Mouse (Mus musculus): ENCODE results near the gene Sept6.
A peak's percentile ranks its signal among the peaks of the same experiment; 100 is the strongest.

Gene Sept6

DNA sequence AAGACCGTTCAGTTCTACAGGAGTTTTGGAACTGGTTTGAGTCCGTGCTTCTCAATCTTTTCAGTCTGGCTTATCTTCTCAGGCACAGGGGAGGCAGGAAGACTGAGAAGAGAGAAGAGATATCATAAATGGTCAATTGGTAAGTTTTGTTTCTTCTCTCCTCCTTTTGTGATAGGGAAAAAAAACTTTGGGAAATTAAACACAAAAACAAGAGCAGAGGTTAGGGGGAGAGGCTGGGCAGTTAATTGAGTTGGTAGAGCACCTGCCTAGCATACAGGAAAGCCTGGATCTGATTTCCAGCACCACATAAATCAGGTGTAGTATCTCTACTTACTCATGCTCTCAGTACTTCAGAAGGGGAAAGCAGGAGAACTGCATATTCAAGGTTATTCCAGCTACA lies at the start of gene Sept6:
Gene Sept6, minus strand, starts transcription at position 101 of the 400 bp plus-strand sequence.
- DNase-seq (ENCODE audit: low read depth, low spot score), result no peak

DNA sequence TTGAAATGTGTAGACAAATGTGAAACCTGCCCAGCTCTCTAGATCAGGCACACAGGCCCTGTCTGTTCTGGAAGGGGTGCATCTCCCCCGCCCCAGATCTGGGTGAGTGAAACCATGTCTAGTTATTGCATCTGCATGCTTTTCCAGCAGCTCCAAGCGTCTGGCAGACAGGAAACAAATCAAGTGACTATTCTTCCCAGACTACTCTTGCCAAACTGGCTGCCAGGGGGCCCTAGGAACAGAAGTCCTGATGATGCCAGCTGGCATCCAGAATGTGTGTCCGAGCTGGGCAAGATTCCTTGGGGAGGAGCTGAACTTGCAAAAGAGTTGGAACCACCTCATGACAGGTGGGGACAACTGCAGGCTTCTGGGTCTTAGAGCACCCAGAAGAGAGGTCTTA lies 36.8 kb upstream of the Sept6 start:
- no peak for DNase-seq (ENCODE audit: low read depth, low spot score)

DNA sequence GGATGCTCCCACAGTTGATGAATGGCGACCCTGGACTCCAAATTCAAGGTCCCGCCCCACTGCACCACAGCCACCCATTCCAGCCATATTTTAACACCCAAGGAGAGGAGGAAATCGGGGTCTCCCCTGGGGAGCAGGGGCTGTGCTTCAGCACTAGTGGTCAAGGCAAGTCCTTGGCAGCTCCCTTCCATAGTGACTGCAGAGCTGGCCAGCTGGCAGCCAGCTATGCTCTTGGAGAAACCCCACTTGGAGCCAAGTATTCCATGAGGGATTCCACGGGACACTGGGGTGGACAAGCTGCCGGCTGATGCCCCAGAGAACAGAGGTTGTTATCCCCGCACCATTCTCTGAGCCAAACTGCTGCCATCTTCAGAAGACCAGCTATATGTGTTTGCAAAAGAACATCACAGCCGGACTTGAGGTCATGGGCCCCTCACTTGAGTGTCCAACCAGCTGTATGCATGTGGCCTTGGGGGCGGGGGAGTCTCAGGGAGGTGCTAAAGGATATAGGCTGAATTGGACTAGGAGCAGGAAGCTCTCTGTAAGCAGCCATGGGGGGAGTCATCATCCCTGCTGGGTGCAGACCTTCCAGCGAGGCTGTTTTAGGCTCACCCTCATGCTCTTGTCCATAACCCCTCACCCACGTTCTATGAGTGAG lies 32.2 kb upstream of the Sept6 start:
- no peak for DNase-seq (ENCODE audit: low read depth, low spot score)

DNA sequence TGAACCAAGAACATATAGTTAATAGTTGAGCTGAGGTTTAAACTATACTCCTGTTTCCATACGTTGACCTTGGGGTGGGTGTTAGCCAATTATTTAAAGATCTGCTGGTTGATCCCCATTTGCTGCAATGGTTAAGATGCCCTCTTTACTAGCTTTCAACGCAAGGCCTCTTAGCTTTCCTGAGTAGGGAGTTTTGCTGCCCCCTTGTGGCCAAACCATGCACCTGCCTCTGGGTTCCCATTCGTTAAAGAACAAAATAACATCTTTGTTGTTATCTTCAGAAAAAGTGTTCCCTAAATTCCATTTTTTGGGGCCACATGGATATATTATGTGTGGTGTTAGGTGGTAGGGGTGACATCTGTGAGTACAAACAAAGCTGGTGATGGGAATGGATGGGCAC lies 31.1 kb upstream of the Sept6 start:
- DNase-seq (ENCODE audit: low read depth, low spot score), result no peak

DNA sequence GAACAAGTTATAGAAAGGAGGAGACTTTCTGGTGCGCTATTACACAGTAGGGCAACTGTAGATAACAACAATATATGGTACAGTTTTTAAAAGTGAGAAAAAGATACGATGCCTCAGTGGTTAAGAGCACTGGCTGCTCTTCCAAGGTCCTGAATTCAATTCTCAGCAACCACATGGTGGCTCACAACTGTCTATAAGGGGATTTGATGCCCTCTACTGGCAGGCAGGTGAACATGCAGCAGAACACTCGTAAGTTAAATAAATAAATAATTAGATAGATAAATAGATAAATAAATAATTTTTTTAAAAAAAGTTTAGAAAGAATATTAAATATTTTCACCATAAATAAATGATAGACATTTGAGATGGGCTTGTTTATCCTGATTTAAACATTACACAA lies 27.5 kb upstream of the Sept6 start:
- DNase-seq (ENCODE audit: low read depth, low spot score), result no peak

DNA sequence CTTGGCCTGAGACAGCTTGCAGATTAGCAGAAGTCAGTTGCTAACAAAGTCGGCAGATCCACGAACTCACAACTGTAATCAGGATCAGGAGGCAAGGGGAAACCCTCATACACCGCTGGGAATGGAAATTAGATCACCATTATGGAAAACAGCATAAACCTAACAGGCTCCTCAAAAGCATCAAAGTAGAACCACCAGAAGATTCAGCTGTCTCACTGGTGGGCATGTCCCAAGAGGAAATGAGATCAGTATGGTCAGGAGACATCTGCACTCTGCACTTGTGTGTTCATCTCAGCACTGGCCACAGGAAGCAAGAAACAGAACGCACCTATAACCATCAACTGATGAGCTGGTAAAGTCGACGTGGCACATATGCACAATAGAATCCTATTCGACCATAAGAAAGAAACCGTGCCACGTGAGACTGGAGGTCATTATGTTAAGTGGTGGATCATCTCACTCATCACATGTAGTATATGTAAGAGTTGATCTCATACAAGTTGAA lies 26.6 kb upstream of the Sept6 start:
- DNase-seq (ENCODE audit: low read depth, low spot score), result no peak

DNA sequence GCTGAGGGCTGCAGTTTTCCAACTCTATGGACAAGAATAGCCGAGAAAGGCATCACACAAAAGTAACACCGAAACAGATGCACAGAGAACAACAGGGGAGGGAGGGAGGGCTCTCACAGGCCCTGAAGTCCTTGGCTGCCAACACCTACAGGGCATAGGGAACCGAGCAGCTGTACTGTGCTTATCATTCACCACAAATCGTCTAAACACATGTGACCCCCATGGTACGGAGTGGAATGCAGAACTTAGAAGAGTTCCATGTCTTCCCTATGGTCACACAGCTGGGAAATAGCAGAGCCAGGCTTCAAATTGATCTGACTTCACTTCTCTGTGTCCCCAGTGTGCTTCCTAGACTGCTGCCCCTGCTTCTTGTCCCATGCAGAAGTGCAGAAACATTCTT lies 22.3 kb upstream of the Sept6 start:
- DNase-seq (ENCODE audit: low read depth, low spot score), result no peak

DNA sequence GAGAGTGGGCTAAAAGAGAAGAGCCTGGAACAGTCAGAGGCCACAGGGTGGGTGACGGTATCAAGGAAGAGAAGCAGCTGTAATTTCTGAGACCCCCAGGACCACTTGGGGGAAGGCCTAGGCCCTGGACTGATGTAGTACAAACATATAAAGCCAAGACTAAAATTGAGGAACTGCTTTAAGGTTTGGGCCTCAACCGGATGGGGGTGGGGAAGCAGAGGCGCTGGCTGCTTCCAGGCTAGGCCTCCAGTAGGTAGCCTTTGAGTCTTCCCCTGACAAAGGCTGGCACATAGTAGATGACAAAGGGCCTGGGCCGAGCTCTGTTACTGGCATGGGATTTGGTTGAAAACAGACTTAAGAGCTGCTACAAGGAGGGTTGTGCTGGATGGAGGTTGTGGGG lies 555 bp downstream of the Sept6 start:
- no peak for DNase-seq (ENCODE audit: low read depth, low spot score)

DNA sequence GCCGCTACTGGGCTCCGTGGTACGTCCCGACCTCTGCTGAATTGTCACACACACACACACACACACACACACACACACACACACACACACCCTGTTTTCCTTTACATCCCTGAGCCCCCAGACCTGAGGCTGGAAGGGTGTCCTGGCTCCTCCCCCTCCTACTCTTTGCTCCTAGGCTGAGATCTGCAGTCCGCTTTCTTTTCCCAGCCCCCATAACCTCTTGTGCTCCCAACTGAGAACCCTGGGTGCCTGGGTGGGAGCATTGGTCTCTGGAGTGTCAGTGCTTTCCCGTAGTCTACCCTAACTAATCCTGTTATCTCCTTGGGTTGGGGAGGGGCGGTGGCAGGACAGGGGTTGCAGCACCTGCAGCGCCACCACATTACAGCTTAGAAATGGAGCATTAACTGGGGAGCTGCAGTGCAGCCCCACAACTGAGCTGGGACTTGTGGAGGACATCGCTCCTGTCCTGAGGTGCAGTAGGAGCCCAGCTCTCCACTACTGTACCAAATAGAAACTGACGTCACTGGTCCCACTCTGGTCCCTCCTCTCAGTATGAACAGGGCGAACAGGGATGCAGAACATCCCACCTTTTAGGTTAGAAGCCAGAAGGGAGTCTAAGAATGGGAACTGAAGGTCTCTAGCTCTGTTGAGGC lies 1.7 kb downstream of the Sept6 start:
- DNase-seq (ENCODE audit: low read depth, low spot score), result no peak

DNA sequence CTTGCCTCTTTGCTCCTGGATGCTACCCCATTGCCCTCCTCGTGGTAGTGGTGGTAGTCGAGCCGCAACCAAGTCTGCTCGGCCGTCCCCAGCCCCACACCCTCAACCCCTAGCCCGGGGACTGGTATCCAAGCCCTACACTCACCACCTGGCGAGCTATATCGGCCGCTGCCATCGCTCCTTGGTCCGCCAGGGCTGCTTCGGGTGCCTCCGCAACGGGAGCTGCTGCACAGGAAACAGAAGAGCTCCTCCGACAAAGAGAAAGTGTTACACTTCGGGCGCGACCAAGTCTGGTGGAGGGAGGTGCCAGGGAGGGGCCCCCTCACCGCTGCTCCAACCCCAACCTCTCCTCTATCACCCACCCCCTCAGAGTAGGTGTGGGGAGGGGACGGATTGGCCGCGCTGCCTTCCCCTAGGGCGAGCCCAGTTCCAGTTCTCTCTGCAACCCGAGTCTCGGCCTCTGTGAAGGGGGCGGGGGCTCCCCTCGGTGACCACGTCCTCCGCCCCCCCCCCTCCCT lies 2.3 kb downstream of the Sept6 start:
- no peak for DNase-seq (ENCODE audit: low read depth, low spot score)

DNA sequence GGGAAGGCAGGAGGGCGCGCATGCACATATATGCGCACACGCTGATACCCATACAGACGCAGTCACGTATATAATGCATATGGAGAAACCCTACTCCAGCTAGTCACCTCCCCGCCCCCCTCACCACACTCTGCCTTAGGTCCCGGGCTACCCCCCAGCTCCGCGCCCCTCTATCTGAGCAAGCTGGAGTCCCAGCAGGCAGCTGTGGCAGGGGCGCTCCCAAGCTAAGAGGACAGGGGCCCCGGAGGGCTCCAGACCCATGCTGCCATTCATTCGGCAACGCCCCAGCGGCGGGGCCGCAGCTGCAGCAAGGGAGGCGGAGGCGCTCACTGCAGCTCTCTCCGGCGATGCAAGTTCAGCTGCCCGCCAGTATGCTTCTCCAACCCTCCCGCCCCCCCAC lies 2.8 kb downstream of the Sept6 start:
- no peak for DNase-seq (ENCODE audit: low read depth, low spot score)

DNA sequence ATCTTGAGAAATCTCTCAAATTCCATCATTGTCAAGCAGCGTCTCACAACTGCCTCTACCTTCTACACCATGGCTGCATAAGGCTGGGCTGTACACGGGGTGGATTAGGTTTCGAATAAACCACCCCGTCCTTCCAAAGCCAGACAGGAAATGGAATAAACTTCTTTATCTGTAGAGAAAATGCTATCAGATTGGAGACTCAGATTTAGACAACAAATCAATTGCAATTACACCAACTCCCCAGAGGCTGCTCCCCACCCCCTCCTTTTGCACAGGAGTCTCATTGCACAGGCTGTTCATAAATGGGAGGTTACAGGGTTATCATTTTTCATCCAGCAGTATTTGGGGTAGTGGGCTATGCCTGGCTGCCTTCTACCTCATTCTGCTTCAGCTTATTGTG lies 3.7 kb downstream of the Sept6 start:
- DNase-seq (ENCODE audit: low read depth, low spot score), result no peak

DNA sequence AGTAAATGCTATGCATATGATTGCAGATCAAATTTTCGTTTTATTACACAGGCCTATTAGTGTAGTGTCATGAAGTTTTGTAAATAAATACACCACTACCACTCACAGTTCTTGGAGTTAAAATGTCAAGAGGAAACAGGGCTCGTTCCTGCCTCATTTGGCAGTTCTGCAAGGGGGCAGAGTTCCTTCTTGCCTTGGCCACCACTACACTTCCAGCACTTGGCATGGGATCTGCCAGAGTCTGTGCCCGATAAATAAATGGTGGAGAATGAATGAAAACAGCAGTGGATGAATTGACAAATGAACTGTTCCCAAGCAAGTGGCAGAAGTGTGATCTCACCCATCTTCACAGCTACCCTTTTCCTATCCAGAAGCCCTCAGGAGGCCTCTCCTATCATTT lies 6.6 kb downstream of the Sept6 start:
- DNase-seq (ENCODE audit: low read depth, low spot score), result no peak

DNA sequence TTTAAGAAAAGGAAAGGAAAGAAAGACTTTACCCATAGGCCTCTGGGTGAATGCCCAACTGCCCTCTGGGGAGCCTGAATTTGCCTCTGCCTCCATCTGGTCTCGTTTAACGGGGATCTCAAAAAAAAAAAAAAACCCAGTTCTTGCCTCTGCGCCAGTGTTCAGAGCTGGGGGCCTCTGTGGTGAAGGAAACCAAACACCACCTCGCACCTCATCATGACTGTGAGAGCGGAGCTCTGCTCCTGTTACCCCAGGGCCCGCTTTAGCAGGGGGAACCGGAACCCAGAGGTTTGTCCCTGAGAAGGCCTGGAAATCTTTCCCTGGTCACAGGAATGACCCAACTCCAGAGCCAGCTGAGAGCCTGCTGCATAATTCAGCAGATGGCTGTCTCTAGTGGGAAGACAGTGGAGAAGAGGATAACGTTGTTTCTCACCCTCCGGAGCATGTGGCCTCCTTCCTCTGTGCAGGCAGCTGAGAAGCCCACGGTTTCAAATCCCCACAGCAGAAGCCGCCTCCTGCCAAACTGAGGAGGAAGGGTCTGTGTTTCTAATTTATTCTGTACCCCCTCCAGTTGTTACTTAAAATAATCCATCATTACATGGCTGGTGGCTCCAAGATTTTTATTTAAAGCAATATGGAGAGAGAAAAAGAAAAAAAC lies 7.8 kb downstream of the Sept6 start:
- DNase-seq (ENCODE audit: low read depth, low spot score), result peak; percentile 69

DNA sequence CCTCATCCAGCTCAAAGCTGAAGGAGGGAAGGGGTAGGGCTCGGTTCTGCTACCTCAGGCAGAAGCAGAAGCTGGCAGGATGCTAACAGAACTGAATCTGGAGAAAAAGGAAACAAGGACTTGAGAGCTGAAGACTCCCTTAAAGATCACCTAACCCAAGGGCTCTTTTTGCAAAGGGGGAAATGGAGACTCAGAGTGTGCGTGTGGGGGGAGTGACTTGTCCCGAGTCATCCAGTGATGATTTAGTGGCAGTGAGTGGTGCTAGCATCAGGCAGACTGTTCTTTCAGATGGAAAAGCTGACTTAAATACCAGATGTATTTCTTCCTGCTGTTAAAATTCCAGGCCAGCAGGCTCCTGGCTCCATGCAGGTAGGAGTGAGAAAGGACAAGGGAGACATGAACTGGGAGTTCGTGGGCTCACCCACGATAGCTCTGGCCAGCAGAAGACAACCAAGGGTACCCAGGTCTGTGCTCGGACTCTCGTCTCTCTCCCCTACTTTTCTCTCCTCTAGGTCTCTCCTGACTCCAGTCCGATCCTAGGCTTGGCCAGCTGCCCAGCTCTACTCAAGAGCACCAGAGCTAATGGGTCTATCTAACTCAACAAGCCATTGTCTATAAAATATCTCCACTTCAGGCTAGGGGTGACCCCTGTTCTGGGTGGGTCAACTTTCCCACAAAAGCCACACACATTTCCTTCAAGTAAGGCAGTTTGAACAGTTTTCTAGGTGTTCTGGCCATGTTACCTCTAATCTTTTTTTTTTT lies 8.5 kb downstream of the Sept6 start:
- no peak for DNase-seq (ENCODE audit: low read depth, low spot score)

DNA sequence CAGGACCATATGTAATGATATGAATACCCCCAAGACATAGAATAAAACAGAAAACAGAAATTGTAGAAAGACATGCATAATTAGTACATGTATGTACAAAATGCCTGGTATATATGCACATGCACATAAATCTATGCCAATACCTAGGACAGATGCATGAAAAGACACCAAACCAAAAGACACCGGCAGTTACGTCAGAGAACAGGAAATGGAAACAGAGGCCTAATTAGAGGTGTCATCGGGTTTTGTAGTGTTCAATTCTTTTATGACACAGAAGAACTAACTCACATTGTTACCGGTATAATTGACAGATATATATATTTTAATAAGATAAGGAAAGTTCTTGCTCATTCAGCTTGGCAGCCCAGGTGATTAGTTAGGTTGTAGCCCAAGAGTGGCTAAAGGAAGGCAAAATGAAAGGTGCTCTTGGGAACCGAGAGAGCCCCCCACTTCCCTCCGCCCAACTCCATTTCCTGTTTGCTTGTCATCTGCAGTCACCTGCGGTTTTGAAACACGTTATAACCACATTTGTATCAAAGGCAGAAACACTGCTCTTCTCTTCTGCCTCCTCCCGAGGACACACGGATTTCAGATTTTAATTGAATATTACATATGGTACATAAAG lies 10.9 kb downstream of the Sept6 start:
- no peak for DNase-seq (ENCODE audit: low read depth, low spot score)

DNA sequence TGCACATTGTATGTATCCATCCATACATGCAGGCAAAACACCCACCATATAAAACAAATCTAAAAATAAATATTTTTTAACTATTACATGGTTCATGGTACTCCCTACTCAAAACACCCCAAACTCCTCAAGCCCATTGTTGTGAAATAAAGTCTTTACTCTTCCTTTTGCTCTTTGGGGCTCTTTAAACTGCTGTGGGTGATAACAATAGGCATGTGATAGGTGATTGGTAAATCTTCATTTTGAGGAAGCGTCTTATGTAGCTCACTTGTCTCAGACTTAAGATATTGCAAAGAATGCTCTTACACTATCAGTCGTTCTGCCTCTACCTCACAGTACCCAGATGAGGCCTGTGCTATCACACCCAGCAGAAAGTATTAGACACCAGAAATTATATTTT lies 13.7 kb downstream of the Sept6 start:
- no peak for DNase-seq (ENCODE audit: low read depth, low spot score)

DNA sequence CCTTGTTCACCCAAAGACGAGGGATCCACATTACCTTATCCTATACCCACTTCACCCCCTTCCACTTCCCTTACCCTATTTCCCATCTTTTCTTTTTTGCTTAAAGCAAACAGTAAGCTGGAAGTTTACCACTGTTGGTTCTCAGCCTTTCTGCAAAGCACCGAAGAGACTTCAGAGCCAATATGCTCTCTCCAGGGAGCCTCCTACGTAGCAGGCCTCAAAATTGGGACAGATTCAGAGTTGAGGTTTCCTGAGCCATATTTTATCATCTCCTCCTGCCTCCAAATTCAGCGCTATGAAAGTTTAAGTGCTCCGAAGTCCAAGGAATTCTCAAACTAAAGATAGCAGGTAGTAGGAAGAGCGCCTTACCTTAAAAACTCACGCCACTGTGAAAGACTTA lies 14.6 kb downstream of the Sept6 start:
- DNase-seq (ENCODE audit: low read depth, low spot score), result peak; percentile 76

DNA sequence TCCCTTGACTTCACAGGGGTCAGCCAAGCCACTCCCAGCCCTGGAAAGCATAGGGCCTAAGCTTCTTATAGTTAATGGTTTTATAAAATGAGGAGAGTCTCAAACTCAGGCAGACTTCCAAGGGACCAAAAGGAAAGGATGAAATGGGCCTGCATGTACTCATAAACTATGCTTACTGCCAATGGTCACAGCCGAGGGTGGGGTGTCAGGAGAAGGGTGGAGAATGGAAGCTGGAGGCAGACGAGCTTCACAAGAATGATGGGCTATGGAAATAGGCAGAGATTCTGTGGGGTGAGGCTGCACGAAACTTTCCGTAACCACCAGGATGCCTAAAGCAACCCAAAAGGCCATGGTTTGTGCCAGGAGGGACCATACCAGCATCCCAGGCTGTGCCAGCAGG lies 15.3 kb downstream of the Sept6 start:
- DNase-seq (ENCODE audit: low read depth, low spot score), result no peak

DNA sequence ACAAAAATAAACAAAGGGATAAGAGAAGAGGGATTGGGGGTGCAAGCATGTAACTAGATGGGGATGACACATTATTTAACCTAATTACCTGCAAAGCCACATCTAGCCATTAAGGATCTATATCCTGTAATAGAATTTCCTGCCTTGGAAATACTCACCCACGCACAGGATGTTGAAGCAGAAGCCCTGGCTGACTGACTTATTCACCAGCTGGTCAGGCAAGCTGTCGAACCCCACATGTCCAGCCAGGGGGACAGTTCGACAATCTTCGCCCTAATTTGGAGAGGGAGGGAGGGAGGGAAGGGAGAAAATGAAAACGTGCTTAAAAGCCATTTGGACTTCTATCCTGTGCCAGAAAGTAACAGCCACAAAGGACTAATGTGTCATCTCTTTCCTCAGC lies 16.7 kb downstream of the Sept6 start:
- no peak for DNase-seq (ENCODE audit: low read depth, low spot score)

DNA sequence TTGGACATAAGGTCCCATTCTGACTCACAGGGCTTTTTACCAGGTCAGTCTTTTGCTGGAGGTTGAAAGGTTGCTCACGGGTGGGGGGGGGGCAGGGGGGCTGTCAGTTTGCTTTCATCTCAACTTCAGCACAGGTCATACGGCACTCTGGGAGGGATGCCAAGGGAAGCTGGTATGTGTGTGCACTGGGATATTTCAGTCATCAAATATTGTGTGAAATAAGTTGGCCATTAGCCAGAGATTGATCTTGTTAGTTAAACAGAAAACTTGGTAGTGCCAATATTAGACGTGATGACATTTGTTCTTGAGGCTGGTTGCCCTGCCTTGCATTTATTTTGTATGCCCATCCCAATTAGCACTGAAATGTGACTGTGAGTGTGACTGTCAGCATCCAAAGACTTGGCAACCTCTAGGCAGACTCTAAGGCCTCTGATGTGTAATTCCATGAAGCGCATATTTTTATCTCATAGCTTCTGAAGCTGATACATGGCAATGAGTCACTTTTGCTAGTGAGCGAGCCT lies 18.6 kb downstream of the Sept6 start:
- DNase-seq (ENCODE audit: low read depth, low spot score), result no peak

Data from telencephalon, adult 2 months (tissue).